Mouse (Mus musculus) liver, postnatal 0 days (tissue): ENCODE measurements around the gene Dicer1. TPM values are rescaled to one million over a fixed set of nuclear protein-coding genes. Genes with fewer than 3 reads are reported as not detected.
"Not testable (repeated sequence)": the region's sequence is repeated elsewhere in the genome, so short reads cannot be mapped to it uniquely, and the experiment has no call there.

Experiments
- ATAC-seq: fragments of 200-750 bp; cut with Nextera tagmentation; 2 replicates; pipeline ENCODE4 v1.8.0; 2017; ENCODE audit warnings: mild to moderate bottlenecking, moderate library complexity
- DNase-seq: peaks from one replicate; pipeline ENCODE4 v3.0.0-alpha.2; 2016
- H3K27ac ChIP-seq: fragments of 300-500 bp; sonication (generic); 2 replicates; pipeline ENCODE4 v1.5.1; 2014; ENCODE audit warnings: antibody characterized with exemption, moderate library complexity, mild to moderate bottlenecking, low read depth
- H3K27me3 ChIP-seq: fragments of 300-500 bp; sonication (generic); 2 replicates; pipeline ENCODE4 v1.6.1; 2014; ENCODE audit warnings: low read length, control low read depth, mixed read lengths; ENCODE audit not compliant: insufficient read depth
- H3K36me3 ChIP-seq: fragments of 300-500 bp; sonication (generic); replicated peaks from 2 replicates; pipeline ENCODE4 v1.6.1; 2014; ENCODE audit warnings: mild to moderate bottlenecking, control low read depth, low read length, moderate library complexity, mixed read lengths; ENCODE audit not compliant: insufficient read depth
- H3K4me1 ChIP-seq: fragments of 300-500 bp; sonication (generic); 2 replicates; pipeline ENCODE4 v1.6.1; 2014; ENCODE audit warnings: antibody characterized with exemption, mild to moderate bottlenecking, control low read depth; ENCODE audit not compliant: insufficient read depth
- H3K4me2 ChIP-seq: fragments of 300-500 bp; sonication (generic); 2 replicates; pipeline ENCODE4 v1.6.1; 2014; ENCODE audit warnings: low read depth, mild to moderate bottlenecking, low read length, moderate library complexity, mixed read lengths
- H3K4me3 ChIP-seq: fragments of 300-500 bp; sonication (generic); 2 replicates; pipeline ENCODE4 v1.5.1; 2014; ENCODE audit warnings: low read depth, low read length
- H3K9ac ChIP-seq: fragments of 300-500 bp; sonication (generic); replicated peaks from 2 replicates; pipeline ENCODE4 v1.6.1; 2014; ENCODE audit warnings: mild to moderate bottlenecking, moderate library complexity
- H3K9me3 ChIP-seq: fragments of 300-500 bp; sonication (generic); 2 replicates; pipeline ENCODE4 v1.6.1; 2016; ENCODE audit warnings: mild to moderate bottlenecking, control low read depth, low read length, mixed read lengths
- CTCF ChIP-seq: sonication (generic); IDR thresholded peaks from 2 replicates; pipeline ENCODE4 v1.5.1; 2016; ENCODE audit warnings: antibody characterized with exemption, low read depth
- EP300 ChIP-seq: IDR thresholded peaks from 2 replicates; pipeline ENCODE4 v1.6.1; 2016; ENCODE audit warnings: antibody characterized with exemption, low read depth, mild to moderate bottlenecking
- WGBS: fragments of 180-500 bp; shearing (Covaris S2); extraction: QIAGEN DNeasy Blood & Tissue Kit; methylation state at CpG from one replicate; pipeline ENCODE4 v1.1.7; 2014; ENCODE audit not compliant: insufficient replicate concordance; 5-methylcytosine and 5-hydroxymethylcytosine counted together
- polyA plus RNA-seq: library from polyadenylated mRNA; unstranded; fragments of >200 nt; fragmentation: Nextera tagmentation; extraction: Ambion mirVana; gene quantifications from 2 replicates; pipeline ENCODE4 v1.2.1, GENCODE M21; 2015

Gene Dicer1
- polyA plus RNA-seq, 1 experiment from 2014 or later, result 11.7 TPM

DNA sequence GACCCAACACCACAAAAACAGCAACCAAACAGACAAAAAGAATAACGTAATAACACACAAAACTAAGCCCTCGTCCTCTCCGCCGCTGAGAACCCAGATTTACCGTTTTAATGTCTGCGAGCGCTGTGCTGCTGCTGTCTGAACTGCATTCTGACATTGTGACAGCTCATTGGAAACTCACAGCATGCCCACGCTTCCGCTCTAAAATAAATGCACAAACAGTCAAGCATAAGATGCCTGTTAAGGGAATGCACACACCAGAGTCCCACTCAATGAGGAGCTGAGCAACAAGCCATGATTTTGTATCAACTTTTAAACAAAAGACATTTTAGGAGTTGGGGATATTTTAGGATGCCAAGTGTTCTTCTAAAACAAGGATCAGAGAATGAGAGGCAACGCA lies 14.1 kb downstream of the Dicer1 start:
- Histone ChIP-seq H3K27me3 (no peaks in the 10 kb centered on the region), H3K9me3 (no peaks in the 10 kb centered on the region), H3K36me3 (peaks cover 19% of the 10 kb centered on the region), H3K4me2 (no peak overlapping the region), H3K4me3 (no peak overlapping the region), H3K4me1 (peaks cover 13% of the 10 kb centered on the region), H3K27ac (no peak overlapping the region), H3K9ac (no peak overlapping the region)
- DNase-seq (no peak), ATAC-seq (no peak)
- TF ChIP-seq EP300 (no peak), CTCF (no peak)
- 91% methylated on average over 10 of the region's 10 CpGs for WGBS

DNA sequence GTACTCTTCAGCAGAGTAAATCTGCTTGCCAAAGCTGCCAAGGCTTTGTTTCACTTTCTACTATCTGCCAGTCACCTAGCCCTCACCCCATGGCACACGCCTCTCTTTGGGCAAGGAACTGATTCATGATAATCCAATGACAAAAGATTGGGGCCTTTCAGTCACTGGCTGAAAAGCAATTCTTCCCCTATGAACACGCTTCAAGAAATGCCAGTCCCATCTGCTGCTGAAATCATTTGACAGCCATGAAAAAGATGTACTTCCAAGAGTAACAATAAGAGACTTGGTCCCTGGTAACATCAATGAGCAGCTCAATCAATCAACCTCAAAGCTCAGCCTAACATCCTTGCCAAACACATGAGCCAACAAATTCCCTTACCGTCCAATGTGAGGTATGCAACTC lies 15.8 kb downstream of the Dicer1 start:
- H3K4me3 ChIP-seq, result no peak overlapping the region
- H3K27me3 ChIP-seq, result no peaks in the 10 kb centered on the region
- ATAC-seq (no peak), DNase-seq (no peak)
- no peak overlapping the region for H3K4me2 ChIP-seq
- WGBS, result 77% methylated on average over 3 of the region's 3 CpGs
- no peaks in the 10 kb centered on the region for H3K9me3 ChIP-seq
- H3K4me1 ChIP-seq, result peaks cover 4% of the 10 kb centered on the region
- no peak overlapping the region for H3K27ac ChIP-seq
- H3K9ac ChIP-seq, result no peak overlapping the region
- TF ChIP-seq EP300 (no peak), CTCF (no peak)
- H3K36me3 ChIP-seq, result peaks cover 23% of the 10 kb centered on the region

- no peak overlapping the region for H3K27ac ChIP-seq
- no peak overlapping the region for H3K4me3 ChIP-seq
- ATAC-seq, result no peak
- no peaks in the 10 kb centered on the region for H3K9me3 ChIP-seq
- DNase-seq, result no peak
- no peak for TF ChIP-seq EP300
- TF ChIP-seq CTCF, result no peak
- peaks cover 45% of the 10 kb centered on the region for H3K36me3 ChIP-seq
- H3K4me1 ChIP-seq, result no peaks in the 10 kb centered on the region
- no peaks in the 10 kb centered on the region for H3K27me3 ChIP-seq
- H3K9ac ChIP-seq, result no peak overlapping the region
- H3K4me2 ChIP-seq, result no peak overlapping the region
Observed at GRCm38 (mm10) chr12:104733165-104733564, 18.6 kb downstream of the Dicer1 start.

DNA sequence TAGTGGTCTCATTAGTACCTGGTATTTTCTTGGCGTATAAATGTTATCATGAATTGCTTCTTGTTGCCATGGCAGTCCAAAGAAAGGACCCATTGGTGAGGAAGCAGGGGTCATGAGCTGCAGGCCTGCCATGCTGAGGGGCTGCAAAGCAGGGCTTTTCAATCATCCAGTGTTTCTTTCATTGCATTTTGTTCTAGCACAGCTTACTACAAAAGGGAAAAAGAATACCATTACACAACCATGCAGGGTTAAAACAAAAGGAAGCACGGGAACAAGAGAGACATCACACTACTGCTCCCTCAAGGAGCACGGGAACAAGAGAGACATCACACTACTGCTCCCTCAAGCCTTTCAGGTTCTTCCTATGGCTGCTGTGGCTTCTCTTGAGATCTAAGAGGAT lies 20.0 kb downstream of the Dicer1 start:
- Histone ChIP-seq H3K36me3 (peaks cover 48% of the 10 kb centered on the region), H3K4me3 (no peak overlapping the region), H3K4me2 (no peak overlapping the region), H3K9ac (no peak overlapping the region), H3K9me3 (no peaks in the 10 kb centered on the region), H3K27me3 (no peaks in the 10 kb centered on the region), H3K27ac (no peak overlapping the region), H3K4me1 (no peaks in the 10 kb centered on the region)
- TF ChIP-seq CTCF (no peak), EP300 (no peak)
- 78% methylated on average over 3 of the region's 3 CpGs for WGBS
- no peak for DNase-seq
- ATAC-seq, result no peak

DNA sequence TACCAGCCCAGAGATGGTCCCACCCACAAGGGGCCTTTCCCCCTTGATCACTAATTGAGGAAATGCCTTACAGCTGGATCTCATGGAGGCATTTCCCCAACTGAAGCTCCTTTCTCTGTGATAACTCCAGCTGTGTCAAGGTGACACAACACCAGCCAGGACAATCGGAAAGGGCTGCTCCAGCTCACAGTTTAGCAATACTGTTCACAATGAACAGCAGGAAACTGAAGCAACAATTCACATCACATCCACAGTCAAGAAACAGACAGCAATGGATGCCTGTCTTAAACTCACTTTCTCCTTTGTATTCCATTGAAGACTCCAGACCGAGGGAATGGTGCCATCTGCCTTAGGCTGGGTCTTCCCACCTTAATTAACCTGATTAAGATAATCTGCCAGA lies 25.3 kb downstream of the Dicer1 start:
- H3K9ac ChIP-seq, DNase-seq, H3K27ac ChIP-seq, H3K4me1 ChIP-seq, H3K9me3 ChIP-seq, H3K27me3 ChIP-seq, H3K4me2 ChIP-seq, ATAC-seq, H3K4me3 ChIP-seq: not testable (repeated sequence)
- H3K36me3 ChIP-seq, result peaks cover 62% of the 10 kb centered on the region
- 88% methylated on average over 2 of the region's 2 CpGs for WGBS

- no peaks in the 10 kb centered on the region for H3K9me3 ChIP-seq
- 88% methylated on average over 10 of the region's 10 CpGs for WGBS
- no peak overlapping the region for H3K9ac ChIP-seq
- H3K4me3 ChIP-seq, result no peak overlapping the region
- no peak overlapping the region for H3K4me2 ChIP-seq
- no peak overlapping the region for H3K27ac ChIP-seq
- no peak for ATAC-seq
- H3K4me1 ChIP-seq, result no peaks in the 10 kb centered on the region
- TF ChIP-seq CTCF (no peak), EP300 (no peak)
- peaks cover 46% of the 10 kb centered on the region for H3K36me3 ChIP-seq
- DNase-seq, result no peak
- no peaks in the 10 kb centered on the region for H3K27me3 ChIP-seq
Observed at GRCm38 (mm10) chr12:104722056-104722455, 29.7 kb downstream of the Dicer1 start.

GRCm38 (mm10) chr12:104721011-104721410 lies 30.7 kb downstream of the Dicer1 start:
- DNase-seq (no peak), ATAC-seq (no peak)
- Histone ChIP-seq H3K36me3 (peaks cover 50% of the 10 kb centered on the region), H3K9ac (no peak overlapping the region), H3K27me3 (no peaks in the 10 kb centered on the region), H3K4me2 (no peak overlapping the region), H3K27ac (no peak overlapping the region), H3K4me1 (no peaks in the 10 kb centered on the region), H3K9me3 (no peaks in the 10 kb centered on the region), H3K4me3 (no peak overlapping the region)
- WGBS, result 76% methylated on average over 3 of the region's 3 CpGs
- TF ChIP-seq CTCF (no peak), EP300 (no peak)
